Mouse (Mus musculus): ENCODE data around the gene 4933407L21Rik. TPM values are rescaled to one million over a fixed set of nuclear protein-coding genes. Genes with fewer than 3 reads are reported as not detected.

The 4933407L21Rik gene
- polyA plus RNA-seq, 1 experiment from 2014 or later: 3.5 TPM

DNA sequence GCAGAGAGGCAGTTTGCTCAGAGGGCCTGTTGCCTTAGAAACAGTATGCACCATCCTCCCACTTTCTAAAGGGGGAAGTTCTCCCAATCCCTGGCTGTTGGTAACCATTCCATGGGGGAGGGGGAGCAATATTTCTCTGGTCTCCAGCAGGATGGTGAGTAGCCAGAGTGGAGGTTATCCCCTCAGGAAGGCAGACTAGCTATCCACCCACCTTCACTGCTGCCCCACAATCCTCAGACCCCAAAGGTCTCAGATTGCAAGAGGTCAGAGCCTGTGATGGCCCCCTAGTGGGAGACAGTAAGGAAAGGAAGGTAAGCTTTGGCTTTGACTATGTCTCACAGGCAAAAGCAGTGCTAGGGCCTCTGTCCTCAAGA, 28.9 kb upstream of the 4933407L21Rik start:
- Histone ChIP-seq H3K27ac (replicated peaks) (peak overlapping the region; percentile 74; the same call in 1 of the 2 replicates), H3K9ac (peak overlapping the region; percentile 61), H3K4me2 (peak overlapping the region; percentile 91), H3K27me3 (no peaks in the 10 kb centered on the region), H3K4me1 (replicated peaks) (peaks cover 79% of the 10 kb centered on the region), H3K36me3 (peaks cover 16% of the 10 kb centered on the region), H3K9me3 (no peaks in the 10 kb centered on the region), H3K4me3 (no peak overlapping the region)
- no peak for ATAC-seq (ENCODE audit: low read depth)

DNA sequence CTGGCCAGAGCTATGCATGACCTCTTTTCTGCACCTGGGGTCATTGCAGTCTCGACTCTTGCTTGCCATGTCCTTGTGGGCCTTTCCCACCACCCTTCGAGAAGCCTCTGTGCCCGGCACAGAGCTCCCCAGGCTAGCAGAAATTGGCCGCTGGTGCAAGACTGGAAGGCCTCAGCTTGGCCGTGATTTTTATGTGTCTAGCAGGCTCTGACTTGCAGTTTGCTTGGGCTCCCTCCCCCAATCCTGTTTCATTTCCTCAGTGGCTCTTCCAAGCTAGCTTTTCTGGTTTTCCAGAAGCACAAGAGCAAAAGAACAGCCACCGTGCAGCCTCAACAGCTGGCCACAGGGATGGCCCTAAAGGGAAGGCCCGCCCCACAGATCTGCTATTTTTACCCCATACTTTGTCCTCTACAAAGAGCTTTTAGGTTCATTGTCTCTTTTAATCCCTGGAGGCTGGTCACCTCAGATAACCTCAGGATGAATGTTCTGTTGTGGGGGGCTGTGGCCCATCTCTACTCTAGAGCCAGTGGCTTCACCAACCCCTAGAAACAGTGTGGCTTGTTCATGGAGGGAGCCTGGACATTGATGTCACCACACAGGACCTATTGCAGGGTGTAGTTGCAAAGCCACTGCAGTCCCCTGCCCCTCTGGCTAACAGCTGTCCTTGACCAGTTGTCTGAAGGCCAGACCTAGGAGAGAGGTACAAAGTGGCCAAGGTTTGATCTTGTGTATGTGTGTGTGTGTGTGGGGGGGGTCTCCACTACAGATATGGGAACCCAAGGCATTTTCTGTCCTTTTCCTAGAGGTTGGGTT, 27.6 kb upstream of the 4933407L21Rik start:
- no peak for ATAC-seq (ENCODE audit: low read depth)
- no peak overlapping the region for H3K4me2 ChIP-seq

DNA sequence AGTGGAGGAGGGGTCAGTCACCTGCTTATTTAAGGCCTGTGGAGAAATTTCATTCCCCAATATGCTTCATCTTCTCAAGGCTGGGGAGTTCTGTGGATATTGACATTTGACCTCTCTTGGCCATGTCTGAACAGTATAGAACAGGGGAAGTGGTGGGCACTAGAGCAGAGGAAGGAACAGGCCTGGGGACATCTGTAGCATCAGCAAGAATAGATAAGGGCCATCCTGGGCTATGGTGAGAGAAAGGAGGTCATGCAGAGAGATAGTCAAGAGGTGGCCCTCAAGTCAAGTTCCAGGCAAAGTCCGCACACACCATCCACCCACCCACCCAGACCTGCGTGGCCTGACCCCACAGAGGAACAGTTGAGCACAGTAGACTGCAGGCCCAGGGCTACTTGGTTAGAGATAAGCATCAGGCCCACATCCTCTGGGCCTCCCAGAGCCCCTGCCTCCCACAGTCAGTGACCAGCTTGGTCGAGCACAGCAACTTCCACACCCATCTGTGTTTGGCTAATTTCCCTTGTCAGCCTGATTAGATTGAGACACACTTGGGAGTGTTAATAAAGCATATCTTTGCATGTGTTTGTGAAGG, 26.7 kb upstream of the 4933407L21Rik start:
- peak; percentile 48 for ATAC-seq (ENCODE audit: low read depth)
- H3K9me3 ChIP-seq: no peaks in the 10 kb centered on the region
- peak overlapping the region; percentile 67 for H3K27ac ChIP-seq (replicated peaks)
- H3K36me3 ChIP-seq: peaks cover 38% of the 10 kb centered on the region
- WGBS: 66% methylated on average over 3 of the region's 3 CpGs
- H3K4me1 ChIP-seq (replicated peaks): peaks cover 65% of the 10 kb centered on the region
- no peak overlapping the region for H3K9ac ChIP-seq
- no peak overlapping the region for H3K4me3 ChIP-seq
- H3K4me2 ChIP-seq: peak overlapping the region; percentile 1; the same call in 1 of the 2 replicates
- H3K27me3 ChIP-seq: no peaks in the 10 kb centered on the region

More for the DNA sequence above, 27.6 kb upstream of the 4933407L21Rik start:
- 78% methylated on average over 7 of the region's 7 CpGs for WGBS
- Histone ChIP-seq H3K27ac (replicated peaks) (peak overlapping the region; percentile 13; the same call in 1 of the 2 replicates), H3K27me3 (no peaks in the 10 kb centered on the region), H3K9me3 (no peaks in the 10 kb centered on the region), H3K4me3 (no peak overlapping the region), H3K4me1 (replicated peaks) (peaks cover 74% of the 10 kb centered on the region), H3K36me3 (peaks cover 29% of the 10 kb centered on the region), H3K9ac (0 out of 2 replicates have a peak overlapping the region, but pooled peaks have one; percentile 22)

- H3K27ac ChIP-seq (replicated peaks): peak overlapping the region; percentile 67
- H3K9me3 ChIP-seq: no peaks in the 10 kb centered on the region
- H3K4me3 ChIP-seq: no peak overlapping the region
- peaks cover 43% of the 10 kb centered on the region for H3K36me3 ChIP-seq
- peak overlapping the region; percentile 1; the same call in 1 of the 2 replicates for H3K4me2 ChIP-seq
- peaks cover 59% of the 10 kb centered on the region for H3K4me1 ChIP-seq (replicated peaks)
- no peak overlapping the region for H3K9ac ChIP-seq
- WGBS: 39% methylated on average over 7 of the region's 7 CpGs
- no peaks in the 10 kb centered on the region for H3K27me3 ChIP-seq
- ATAC-seq (ENCODE audit: low read depth): peak; percentile 77
Measured at GRCm38 (mm10) chr1:85902108-85902561, 26.1 kb upstream of the 4933407L21Rik start.

DNA sequence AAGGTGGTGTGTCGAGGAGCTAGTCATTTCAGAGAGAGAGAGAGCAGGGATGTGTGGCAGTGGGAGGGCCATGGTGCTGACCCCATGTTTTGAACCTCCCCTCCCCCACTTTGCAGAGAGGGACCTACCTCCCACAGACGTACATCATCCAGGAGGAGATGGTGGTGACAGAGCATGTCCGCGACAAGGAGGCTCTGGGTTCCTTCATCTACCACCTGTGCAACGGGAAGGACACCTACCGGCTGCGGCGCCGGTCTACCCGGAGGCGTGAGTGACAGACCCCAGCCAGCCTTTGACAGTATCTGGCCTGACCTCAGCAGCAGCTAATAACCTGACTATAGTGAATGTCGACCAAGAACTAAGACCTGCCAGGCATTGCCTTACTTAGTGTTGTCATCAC, 21.4 kb upstream of the 4933407L21Rik start:
- H3K27me3 ChIP-seq: no peaks in the 10 kb centered on the region
- ATAC-seq (ENCODE audit: low read depth): no peak
- H3K4me1 ChIP-seq (replicated peaks): peaks cover 12% of the 10 kb centered on the region
- H3K9ac ChIP-seq: no peak overlapping the region
- WGBS: 95% methylated on average over 12 of the region's 12 CpGs
- H3K4me3 ChIP-seq: no peak overlapping the region
- H3K9me3 ChIP-seq: no peaks in the 10 kb centered on the region
- peaks cover 66% of the 10 kb centered on the region for H3K36me3 ChIP-seq
- no peak overlapping the region for H3K27ac ChIP-seq (replicated peaks)
- H3K4me2 ChIP-seq: no peak overlapping the region

- Histone ChIP-seq H3K4me1 (replicated peaks) (no peaks in the 10 kb centered on the region), H3K9ac (no peak overlapping the region), H3K36me3 (peaks cover 54% of the 10 kb centered on the region), H3K27me3 (no peaks in the 10 kb centered on the region), H3K4me3 (no peak overlapping the region), H3K9me3 (no peaks in the 10 kb centered on the region), H3K27ac (replicated peaks) (no peak overlapping the region), H3K4me2 (no peak overlapping the region)
- 70% methylated on average over 13 of the region's 13 CpGs for WGBS
- ATAC-seq (ENCODE audit: low read depth): no peak
Measured at GRCm38 (mm10) chr1:85908754-85909590, 19.3 kb upstream of the 4933407L21Rik start.

DNA sequence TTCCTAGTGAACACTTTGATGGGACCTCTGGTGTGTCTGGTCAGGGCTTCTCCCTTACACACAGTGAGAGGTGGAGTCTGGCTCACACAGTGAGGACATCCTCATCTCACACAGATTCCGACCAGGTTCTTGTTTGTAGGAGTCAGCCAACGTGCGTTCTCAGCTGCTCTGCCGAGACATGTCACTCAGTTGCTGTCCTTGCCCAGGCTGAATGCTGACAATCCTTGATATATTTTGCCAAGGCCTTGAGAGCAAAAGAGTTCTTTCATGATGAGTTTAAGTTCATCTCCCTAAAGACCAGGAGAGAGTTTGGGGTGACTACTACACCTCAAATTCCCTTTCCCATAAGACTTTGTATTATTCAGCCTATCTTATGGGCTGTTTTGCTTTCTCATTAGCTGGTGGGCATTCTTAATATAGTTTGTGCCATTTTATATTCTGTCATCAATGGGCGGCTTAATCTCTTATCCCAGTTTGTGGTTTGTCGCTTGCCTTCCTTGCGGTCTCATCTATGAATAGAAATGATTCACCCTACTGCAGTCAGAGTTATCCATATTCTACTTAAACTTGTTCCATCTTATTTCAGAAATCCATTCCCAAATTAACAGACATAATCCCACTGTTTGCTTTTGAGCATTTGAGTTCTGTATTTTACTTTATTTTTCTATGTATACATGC, 15.1 kb upstream of the 4933407L21Rik start:
- Histone ChIP-seq H3K9ac (no peak overlapping the region), H3K4me3 (no peak overlapping the region), H3K27ac (replicated peaks) (no peak overlapping the region), H3K4me1 (replicated peaks) (peaks cover 19% of the 10 kb centered on the region), H3K4me2 (no peak overlapping the region), H3K27me3 (no peaks in the 10 kb centered on the region; the same call in 1 of the 2 replicates), H3K9me3 (no peaks in the 10 kb centered on the region), H3K36me3 (peaks cover 11% of the 10 kb centered on the region)
- 93% methylated on average over 7 of the region's 7 CpGs for WGBS
- no peak for ATAC-seq (ENCODE audit: low read depth)

DNA sequence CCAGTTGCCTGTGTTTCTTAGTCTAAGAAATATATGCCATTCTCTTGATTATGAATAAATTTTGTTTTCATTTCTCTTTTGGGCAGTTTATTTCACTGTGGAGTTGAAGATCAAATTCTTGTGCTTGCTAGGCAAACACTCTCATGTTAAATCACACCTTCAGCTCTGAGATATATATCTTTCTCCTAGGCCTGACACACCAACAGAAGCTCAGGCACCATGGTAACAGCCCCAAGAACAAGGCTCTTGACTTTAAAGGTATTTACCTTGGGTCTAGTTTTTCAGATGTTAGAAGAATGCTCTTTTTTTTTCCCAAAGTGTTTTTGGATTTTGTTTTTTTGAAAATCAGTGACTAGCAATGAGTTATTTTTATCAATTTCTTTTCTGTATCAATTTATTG, 12.4 kb upstream of the 4933407L21Rik start:
- H3K27me3 ChIP-seq: peaks cover 13% of the 10 kb centered on the region
- H3K9me3 ChIP-seq: 0 out of 2 replicates have a peak, but pooled peaks cover 4% of the 10 kb centered on the region
- H3K36me3 ChIP-seq: no peaks in the 10 kb centered on the region
- peaks cover 19% of the 10 kb centered on the region for H3K4me1 ChIP-seq (replicated peaks)
- no peak for ATAC-seq (ENCODE audit: low read depth)
- no peak overlapping the region for H3K4me3 ChIP-seq
- H3K4me2 ChIP-seq: no peak overlapping the region
- no peak overlapping the region; the same call in 1 of the 2 replicates for H3K27ac ChIP-seq (replicated peaks)
- no peak overlapping the region for H3K9ac ChIP-seq

DNA sequence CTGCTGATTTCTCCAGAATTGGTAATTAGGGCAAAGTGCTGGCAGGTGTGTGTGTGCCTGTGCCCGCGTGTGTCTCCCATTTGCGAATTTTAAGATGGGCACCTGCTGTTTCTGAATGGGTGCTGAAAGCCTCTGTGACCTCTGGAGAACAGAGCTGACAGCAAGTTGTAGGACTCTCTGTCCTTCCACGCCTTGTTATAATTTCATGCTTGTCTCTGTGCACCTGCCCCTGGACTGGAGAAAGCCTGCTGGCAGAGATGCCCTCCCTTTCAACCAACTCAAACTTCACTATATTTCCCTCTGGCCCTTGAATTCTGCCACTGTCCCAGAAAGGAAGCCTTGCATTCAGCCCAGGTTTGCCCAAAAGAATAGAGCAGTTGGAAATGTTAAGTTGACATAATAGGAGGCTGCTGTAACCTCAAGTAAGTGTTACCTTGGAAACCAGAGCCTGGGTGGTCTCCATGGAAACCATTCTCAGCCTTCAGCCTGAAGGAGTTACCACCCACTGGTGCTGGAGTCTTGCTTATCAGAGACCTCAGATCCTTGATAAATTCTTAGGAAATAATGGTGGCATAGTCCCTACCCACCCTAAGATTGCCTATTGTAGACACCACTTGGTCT, 11.3 kb upstream of the 4933407L21Rik start:
- 15% methylated on average over 4 of the region's 4 CpGs for WGBS
- Histone ChIP-seq H3K4me2 (peak overlapping the region; percentile 16; the same call in 1 of the 2 replicates), H3K9me3 (0 out of 2 replicates have a peak, but pooled peaks cover 4% of the 10 kb centered on the region), H3K9ac (no peak overlapping the region), H3K4me1 (replicated peaks) (peaks cover 22% of the 10 kb centered on the region), H3K27ac (replicated peaks) (peak overlapping the region; percentile 81), H3K4me3 (no peak overlapping the region), H3K36me3 (no peaks in the 10 kb centered on the region), H3K27me3 (peaks cover 13% of the 10 kb centered on the region)
- peak; percentile 87 for ATAC-seq (ENCODE audit: low read depth)

- Histone ChIP-seq H3K9ac (no peak overlapping the region), H3K4me1 (replicated peaks) (peaks cover 36% of the 10 kb centered on the region), H3K4me2 (no peak overlapping the region), H3K4me3 (no peak overlapping the region), H3K27me3 (peaks cover 20% of the 10 kb centered on the region), H3K9me3 (0 out of 2 replicates have a peak, but pooled peaks cover 4% of the 10 kb centered on the region), H3K36me3 (no peaks in the 10 kb centered on the region), H3K27ac (replicated peaks) (no peak overlapping the region)
- no peak for ATAC-seq (ENCODE audit: low read depth)
- WGBS: 87% methylated on average over 7 of the region's 7 CpGs
Measured at GRCm38 (mm10) chr1:85919621-85920020, 8.7 kb upstream of the 4933407L21Rik start.

- 0 out of 2 replicates have a peak, but pooled peaks have one; percentile 19 for ATAC-seq (ENCODE audit: low read depth)
Measured at GRCm38 (mm10) chr1:85921725-85922124, 6.6 kb upstream of the 4933407L21Rik start.

More at GRCm38 (mm10) chr1:85921725-85922124, 6.6 kb upstream of the 4933407L21Rik start:
- 79% methylated on average over 7 of the region's 7 CpGs for WGBS
- Histone ChIP-seq H3K4me2 (no peak overlapping the region), H3K9me3 (0 out of 2 replicates have a peak, but pooled peaks cover 4% of the 10 kb centered on the region), H3K4me1 (replicated peaks) (peaks cover 30% of the 10 kb centered on the region), H3K27ac (replicated peaks) (peak overlapping the region; percentile 59), H3K36me3 (no peaks in the 10 kb centered on the region), H3K9ac (no peak overlapping the region), H3K27me3 (peaks cover 20% of the 10 kb centered on the region), H3K4me3 (no peak overlapping the region)

Measured in neural tube, embryonic 13.5 days (tissue).